Mouse (Mus musculus) erythroblast, embryonic 14.5 days (primary cell): Measurements from ENCODE around the gene Cnn1. TPM values are rescaled to one million over a fixed set of nuclear protein-coding genes. Genes with fewer than 3 reads are reported as not detected.

Source experiments
- H3K27me3 ChIP-seq: 2 replicates; pipeline ENCODE4 v1.6.1; 2012; ENCODE audit warnings: inconsistent platforms; ENCODE audit not compliant: control insufficient read depth
- H3K36me3 ChIP-seq: 2 replicates; pipeline ENCODE4 v1.6.1; 2012; ENCODE audit warnings: mild to moderate bottlenecking, inconsistent platforms; ENCODE audit not compliant: control insufficient read depth
- H3K4me1 ChIP-seq: 2 replicates; pipeline ENCODE4 v1.6.1; 2012; ENCODE audit warnings: inconsistent platforms; ENCODE audit not compliant: control insufficient read depth
- H3K4me3 ChIP-seq: replicated peaks from 2 replicates; pipeline ENCODE3; 2012; ENCODE audit warnings: moderate library complexity, mild to moderate bottlenecking, inconsistent platforms
- H3K9me3 ChIP-seq: 2 replicates; pipeline ENCODE4 v1.6.1; 2012; ENCODE audit warnings: low read length, inconsistent platforms, mixed read lengths; ENCODE audit not compliant: control insufficient read depth
- GATA1 ChIP-seq: IDR thresholded peaks from 2 replicates; pipeline ENCODE4 v1.6.1; 2012; ENCODE audit warnings: low read length, inconsistent platforms, mixed read lengths
- TAL1 ChIP-seq: IDR thresholded peaks from 3 replicates; pipeline ENCODE4 v1.6.1; 2012; ENCODE audit warnings: low read length, inconsistent platforms, mixed read lengths
- polyA plus RNA-seq: library from polyadenylated mRNA; stranded (reverse); fragments of >175 nt; gene quantifications from 2 replicates; pipeline ENCODE4 v1.2.3, GENCODE M21; 2012

The Cnn1 gene
- polyA plus RNA-seq: not detected in 2 replicates

DNA sequence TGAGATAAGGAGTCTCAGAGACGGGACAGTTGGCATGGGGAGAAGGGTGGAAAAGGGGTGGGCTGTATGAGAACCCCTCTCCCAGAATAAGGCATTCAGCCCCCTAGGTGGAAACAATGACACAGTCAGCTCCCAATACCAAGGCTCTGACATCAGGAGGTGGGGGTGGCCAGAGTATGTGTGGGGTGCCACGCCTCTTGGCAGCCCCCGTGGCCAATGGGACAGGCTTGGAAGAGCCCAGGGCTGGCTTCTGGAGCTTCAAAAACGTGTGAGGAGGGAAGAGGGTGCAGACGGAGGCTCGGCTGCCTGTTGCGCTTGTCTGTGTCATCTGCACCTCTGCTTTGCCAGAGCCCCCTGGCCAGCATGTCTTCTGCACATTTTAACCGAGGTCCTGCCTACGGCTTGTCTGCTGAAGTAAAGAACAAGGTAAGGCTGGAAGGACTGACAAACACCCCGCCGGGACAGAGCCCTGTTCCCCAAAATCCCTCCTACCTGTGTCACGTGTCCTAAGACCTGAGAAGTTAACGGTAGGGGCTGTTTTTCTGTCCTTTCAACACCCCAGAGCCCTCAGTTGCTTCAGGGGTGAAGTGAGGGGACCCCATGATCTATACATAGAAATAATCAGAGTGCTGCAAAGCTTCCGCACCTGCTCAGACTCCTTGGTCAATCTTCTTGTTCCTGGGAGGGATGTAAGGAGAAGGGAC is at the start of gene Cnn1:
Cnn1 (plus strand) TSS at position 224 of the 704 bp plus-strand sequence.
- peaks cover 7% of the 10 kb centered on the region for H3K4me1 ChIP-seq
- H3K9me3 ChIP-seq: peaks cover 2% of the 10 kb centered on the region; the same call in 1 of the 2 replicates
- H3K4me3 ChIP-seq: no peak within 1 kb of the TSS
- no peak for TF ChIP-seq GATA1
- TF ChIP-seq TAL1: no peak
- no peaks in the 10 kb centered on the region for H3K36me3 ChIP-seq
- H3K27me3 ChIP-seq: peaks cover 79% of the 10 kb centered on the region

DNA sequence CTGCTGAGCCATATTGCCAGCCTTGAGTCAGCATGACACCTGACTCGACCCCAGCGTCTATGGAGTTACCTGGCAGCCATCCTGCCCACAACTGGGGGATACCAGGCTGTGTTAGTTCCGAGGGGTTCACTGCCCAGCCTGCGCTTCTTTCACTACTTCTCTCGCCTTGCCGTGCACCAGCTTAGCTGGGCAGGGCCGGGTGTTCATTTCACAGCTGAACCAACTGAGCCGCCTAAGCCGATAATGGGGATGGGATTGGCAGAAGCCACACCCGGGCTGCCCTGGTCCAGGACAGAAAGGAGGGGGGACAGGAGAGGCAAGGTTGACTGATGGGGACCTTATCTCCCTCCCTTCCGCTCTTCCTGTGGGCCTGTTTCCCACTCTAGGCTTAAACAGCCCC is 49.7 kb upstream of the Cnn1 start:
- TF ChIP-seq TAL1 (no peak), GATA1 (no peak)
- H3K4me3 ChIP-seq: no peak overlapping the region
- peaks cover 81% of the 10 kb centered on the region for H3K27me3 ChIP-seq
- H3K4me1 ChIP-seq: peaks cover 33% of the 10 kb centered on the region
- no peaks in the 10 kb centered on the region for H3K36me3 ChIP-seq
- peaks cover 22% of the 10 kb centered on the region for H3K9me3 ChIP-seq

DNA sequence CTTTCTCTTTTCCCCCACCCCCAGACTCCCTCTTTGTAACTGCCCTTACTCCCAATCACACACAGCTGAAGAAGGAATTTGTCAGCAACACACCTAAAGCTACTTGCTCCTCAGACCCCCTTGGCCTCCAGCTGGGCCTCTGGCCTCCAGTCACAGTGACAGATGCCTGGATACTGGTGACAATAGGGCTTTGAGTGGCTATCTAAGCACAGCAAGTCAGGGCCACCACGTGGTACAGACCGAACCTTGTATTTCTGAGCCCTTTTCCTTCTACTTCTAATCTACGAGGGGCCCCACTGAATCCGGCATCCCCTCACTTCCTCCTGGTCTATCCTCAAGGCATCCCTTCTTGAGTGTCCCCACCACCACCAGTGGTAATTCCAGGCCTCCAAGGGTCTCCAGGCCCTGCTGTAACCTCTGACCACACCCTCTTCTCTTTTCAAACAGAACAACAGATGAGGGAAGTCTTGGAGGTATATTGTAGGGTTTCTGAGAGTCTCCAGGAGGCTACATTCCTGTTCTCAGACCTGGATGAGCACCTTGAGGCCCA is 49.2 kb upstream of the Cnn1 start:
- Histone ChIP-seq H3K4me3 (no peak overlapping the region), H3K4me1 (peaks cover 38% of the 10 kb centered on the region), H3K27me3 (peaks cover 86% of the 10 kb centered on the region), H3K9me3 (peaks cover 24% of the 10 kb centered on the region), H3K36me3 (no peaks in the 10 kb centered on the region)
- no peak for TF ChIP-seq TAL1
- TF ChIP-seq GATA1: no peak

DNA sequence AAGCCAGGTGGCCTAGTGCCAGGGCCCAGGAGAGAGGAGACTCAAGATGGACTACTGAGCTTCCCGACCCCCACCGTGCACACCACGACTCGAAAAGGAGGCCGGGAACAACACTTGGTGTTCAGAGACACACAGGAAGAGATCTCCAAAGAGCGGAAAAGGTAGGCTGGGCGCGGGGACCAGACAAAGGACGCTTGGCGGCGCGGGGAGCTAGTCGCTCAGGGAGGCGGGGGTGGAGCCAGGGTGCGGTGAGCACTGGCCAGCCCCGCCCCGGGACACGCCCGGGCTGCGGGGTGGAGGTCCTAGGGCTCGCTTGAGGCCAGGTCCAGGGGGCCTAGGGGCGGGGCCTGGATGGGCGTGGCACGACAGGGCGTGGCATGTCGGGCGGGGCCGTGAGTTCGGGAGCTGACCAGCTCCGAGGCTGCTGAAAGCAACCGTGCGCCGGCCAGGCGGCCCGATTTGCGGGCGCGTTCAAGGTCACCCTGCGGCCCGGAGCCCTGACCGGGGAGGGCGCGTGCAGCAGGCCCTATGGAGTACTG is 48.6 kb upstream of the Cnn1 start:
- H3K9me3 ChIP-seq: peaks cover 24% of the 10 kb centered on the region
- H3K4me1 ChIP-seq: peaks cover 44% of the 10 kb centered on the region
- H3K36me3 ChIP-seq: no peaks in the 10 kb centered on the region
- peak overlapping the region; percentile 21 for H3K4me3 ChIP-seq
- H3K27me3 ChIP-seq: peaks cover 92% of the 10 kb centered on the region
- TF ChIP-seq TAL1: no peak
- TF ChIP-seq GATA1: no peak

DNA sequence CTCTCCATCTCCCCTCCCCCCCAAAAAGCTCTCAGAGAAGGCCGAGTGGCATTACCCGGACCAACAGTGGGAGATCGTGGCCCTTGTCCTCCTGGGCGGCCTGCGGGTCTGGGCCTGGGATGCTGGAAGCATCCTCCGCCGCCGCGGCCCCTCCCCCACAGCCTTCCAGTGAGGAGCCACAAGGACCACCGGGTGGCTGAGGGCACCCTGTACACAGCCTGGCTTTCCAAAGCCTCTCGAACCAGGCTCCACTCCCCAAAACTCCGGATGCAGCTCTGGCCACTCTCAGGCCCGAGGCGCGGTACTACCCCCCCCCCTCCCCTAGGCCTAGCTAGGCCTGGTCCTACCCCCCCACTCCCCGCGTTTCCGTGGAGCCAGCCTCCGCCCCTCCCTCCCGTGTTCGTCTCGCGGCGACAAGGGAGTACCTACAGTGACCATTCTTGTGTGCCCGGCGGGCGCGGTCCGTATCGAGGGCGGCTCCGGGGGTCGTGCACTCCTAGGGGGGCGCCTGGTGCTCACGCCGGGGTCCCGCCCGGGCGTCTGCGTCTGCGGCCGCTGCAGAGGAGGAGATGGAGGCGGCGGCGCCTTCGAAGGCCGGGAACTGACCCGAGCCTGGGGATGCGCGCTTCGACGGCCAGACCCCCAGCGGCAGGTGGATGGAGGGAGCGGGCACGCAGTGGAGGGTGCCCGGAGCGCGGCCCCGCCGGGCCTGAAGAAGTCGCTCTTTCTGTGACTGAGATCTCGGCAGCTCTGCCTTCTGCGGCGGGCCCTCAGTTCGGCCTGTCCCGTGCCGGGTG is 47.7 kb upstream of the Cnn1 start:
- Histone ChIP-seq H3K27me3 (peaks cover 93% of the 10 kb centered on the region), H3K4me3 (peak overlapping the region; percentile 4), H3K36me3 (peaks cover 2% of the 10 kb centered on the region), H3K4me1 (peaks cover 44% of the 10 kb centered on the region), H3K9me3 (peaks cover 24% of the 10 kb centered on the region)
- TF ChIP-seq GATA1 (no peak), TAL1 (no peak)

DNA sequence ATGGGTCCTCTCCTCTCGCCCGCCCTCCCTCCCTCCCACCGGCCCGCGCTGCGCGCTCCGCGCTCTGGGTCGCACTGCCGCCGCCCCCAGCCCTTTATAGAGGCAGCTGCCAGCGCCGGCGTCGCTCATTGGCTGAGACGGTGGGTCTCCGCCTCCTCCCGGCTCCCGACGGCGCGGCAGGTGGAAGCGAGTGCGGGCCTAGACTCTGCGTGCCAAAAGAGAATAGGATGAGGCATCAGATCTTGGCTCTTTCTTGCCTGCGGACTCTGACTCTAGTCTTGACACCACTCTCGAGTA is 47.1 kb upstream of the Cnn1 start, which contains the start of gene Elavl3:
Elavl3 (minus strand) TSS at position 66 of the 297 bp plus-strand sequence.
- peaks cover 24% of the 10 kb centered on the region for H3K9me3 ChIP-seq
- H3K36me3 ChIP-seq: peaks cover 5% of the 10 kb centered on the region
- TF ChIP-seq GATA1: no peak
- TF ChIP-seq TAL1: no peak
- H3K4me3 ChIP-seq: peak within 1 kb of the TSS; percentile 4
- peaks cover 44% of the 10 kb centered on the region for H3K4me1 ChIP-seq
- peaks cover 90% of the 10 kb centered on the region for H3K27me3 ChIP-seq

DNA sequence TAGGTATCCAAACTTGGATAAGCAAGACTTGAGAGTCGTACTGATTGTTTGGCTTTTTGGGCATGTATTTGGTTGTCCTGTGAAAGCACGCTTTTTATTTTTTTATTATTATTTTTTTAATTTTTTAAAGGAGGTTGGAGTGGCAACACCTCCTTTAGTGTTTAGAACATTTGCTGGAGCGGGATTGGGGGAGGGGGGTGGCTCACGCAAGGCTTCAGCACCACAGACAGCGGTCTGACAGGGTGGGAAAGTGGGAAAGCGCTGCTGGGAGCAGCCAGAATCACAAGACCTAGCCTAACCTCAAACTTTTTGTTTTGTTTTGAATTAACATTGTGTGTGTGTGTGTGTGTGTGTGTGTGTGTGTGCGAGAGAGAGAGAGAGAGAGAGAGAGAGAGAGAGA is 45.4 kb upstream of the Cnn1 start:
- Histone ChIP-seq H3K36me3 (peaks cover 23% of the 10 kb centered on the region), H3K4me3 (no peak overlapping the region), H3K27me3 (peaks cover 73% of the 10 kb centered on the region), H3K4me1 (peaks cover 44% of the 10 kb centered on the region), H3K9me3 (peaks cover 24% of the 10 kb centered on the region)
- TF ChIP-seq GATA1: no peak
- no peak for TF ChIP-seq TAL1

DNA sequence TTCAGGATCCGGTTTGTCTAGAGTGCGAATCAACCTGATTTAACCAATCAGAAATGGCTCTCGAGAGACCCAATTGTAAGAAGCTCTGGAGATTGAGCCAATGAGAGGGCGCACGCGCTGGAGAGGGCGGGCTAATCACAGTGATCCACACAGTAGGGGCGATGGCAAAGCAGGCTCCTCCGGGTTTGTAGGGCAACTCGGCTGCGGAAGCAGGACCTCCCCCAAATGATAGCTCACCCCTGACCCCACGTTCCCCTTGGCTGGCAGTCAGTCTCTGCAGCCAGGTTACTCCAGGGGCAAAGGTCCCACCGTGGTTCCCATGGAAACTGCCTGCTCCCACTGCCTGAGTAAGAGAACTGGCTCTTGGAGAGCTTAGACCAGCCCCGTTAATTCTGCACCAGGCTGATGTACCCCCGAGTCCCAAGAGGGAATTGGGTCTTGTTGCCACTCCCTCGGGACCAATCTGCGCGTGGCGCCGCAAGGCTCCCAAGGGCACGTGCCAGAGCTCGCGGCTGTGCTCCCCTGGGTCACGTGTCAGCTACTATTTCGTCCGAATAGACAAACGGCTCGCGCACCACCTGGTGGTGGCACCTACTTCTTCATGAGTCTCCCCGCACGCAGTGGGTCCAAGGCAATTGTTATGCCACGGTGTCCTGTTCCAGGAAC is 44.5 kb upstream of the Cnn1 start:
- Histone ChIP-seq H3K4me3 (no peak overlapping the region), H3K36me3 (peaks cover 32% of the 10 kb centered on the region), H3K4me1 (peaks cover 37% of the 10 kb centered on the region), H3K9me3 (peaks cover 24% of the 10 kb centered on the region), H3K27me3 (peaks cover 64% of the 10 kb centered on the region)
- no peak for TF ChIP-seq GATA1
- no peak for TF ChIP-seq TAL1
